Mouse (Mus musculus): ENCODE results near the gene Trib2.

The Trib2 gene

GRCm38 (mm10) chr12:15765996-15766395, 50.7 kb downstream of the Trib2 start:
- peak; percentile 94 for DNase-seq (ENCODE audit: low read depth, low spot score)

GRCm38 (mm10) chr12:15765238-15765637, 51.5 kb downstream of the Trib2 start:
- DNase-seq (ENCODE audit: low read depth, low spot score): no peak

- no peak for DNase-seq (ENCODE audit: low read depth, low spot score)
Measured at GRCm38 (mm10) chr12:15761453-15762116, 55.1 kb downstream of the Trib2 start.

- DNase-seq (ENCODE audit: low read depth, low spot score): no peak
Measured at GRCm38 (mm10) chr12:15760684-15761083, 56.0 kb downstream of the Trib2 start.

GRCm38 (mm10) chr12:15758866-15759265, 57.9 kb downstream of the Trib2 start:
- no peak for DNase-seq (ENCODE audit: low read depth, low spot score)

GRCm38 (mm10) chr12:15757351-15757750, 59.4 kb downstream of the Trib2 start:
- no peak for DNase-seq (ENCODE audit: low read depth, low spot score)

GRCm38 (mm10) chr12:15755030-15755690, 61.6 kb downstream of the Trib2 start:
- DNase-seq (ENCODE audit: low read depth, low spot score): no peak

GRCm38 (mm10) chr12:15754602-15755001, 62.1 kb downstream of the Trib2 start:
- DNase-seq (ENCODE audit: low read depth, low spot score): no peak

- DNase-seq (ENCODE audit: low read depth, low spot score): no peak
Measured at GRCm38 (mm10) chr12:15749646-15750195, 67.0 kb downstream of the Trib2 start.

GRCm38 (mm10) chr12:15745752-15746151, 71.0 kb downstream of the Trib2 start:
- no peak for DNase-seq (ENCODE audit: low read depth, low spot score)

All from skeletal muscle tissue, adult 2 months (tissue).